Mouse (Mus musculus): ENCODE results near the gene Ctsk. TPM values are rescaled to one million over a fixed set of nuclear protein-coding genes. Genes with fewer than 3 reads are reported as not detected.
"Not testable (repeated sequence)": the region's sequence is repeated elsewhere in the genome, so short reads cannot be mapped to it uniquely, and the experiment has no call there.

Gene Ctsk
- total RNA-seq, 2 experiments from 2014 or later = 49.1 to 52.4 TPM

DNA sequence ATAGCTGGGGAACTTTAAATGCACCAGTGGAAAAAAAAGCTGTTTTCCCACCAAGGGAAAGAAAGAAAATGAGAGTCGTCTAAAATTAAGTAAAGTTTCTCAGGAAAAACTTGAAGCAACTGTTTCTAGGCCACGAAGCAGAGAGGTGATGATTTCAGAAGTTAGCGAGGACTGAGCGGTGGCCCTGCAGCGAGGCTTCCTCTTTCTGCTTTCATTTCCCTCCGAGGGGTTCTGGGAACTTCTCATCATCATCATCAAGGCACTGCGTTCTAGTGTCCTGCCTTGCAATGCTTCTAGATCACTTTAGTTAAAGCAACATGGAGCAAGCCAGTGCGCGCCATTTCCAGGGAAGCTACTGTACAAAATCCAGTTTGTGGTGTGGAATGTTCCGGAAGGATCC, 22.1 kb downstream of the Ctsk start:
- no peak for DNase-seq (ENCODE audit: low spot score in 2 of 2)

DNA sequence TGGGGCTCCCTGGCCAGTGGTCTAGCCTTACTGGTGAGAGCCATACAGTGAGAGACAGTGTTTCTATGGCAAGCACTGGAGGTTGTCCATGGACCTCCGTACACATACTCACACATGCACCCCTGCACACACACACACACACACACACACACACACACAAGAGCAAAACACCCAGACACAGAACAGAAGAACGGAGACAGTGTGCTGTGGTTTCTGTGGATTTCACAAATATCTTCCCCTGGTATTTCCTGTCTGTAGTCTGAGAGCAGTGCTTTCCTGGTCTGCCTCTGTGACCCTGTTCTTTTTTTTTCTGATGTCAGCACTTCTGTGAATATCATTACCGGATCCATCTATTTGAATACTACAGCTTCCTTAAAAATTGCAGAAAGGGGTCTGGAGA, 24.6 kb downstream of the Ctsk start:
- no peak for DNase-seq (ENCODE audit: low spot score in 2 of 2)

DNA sequence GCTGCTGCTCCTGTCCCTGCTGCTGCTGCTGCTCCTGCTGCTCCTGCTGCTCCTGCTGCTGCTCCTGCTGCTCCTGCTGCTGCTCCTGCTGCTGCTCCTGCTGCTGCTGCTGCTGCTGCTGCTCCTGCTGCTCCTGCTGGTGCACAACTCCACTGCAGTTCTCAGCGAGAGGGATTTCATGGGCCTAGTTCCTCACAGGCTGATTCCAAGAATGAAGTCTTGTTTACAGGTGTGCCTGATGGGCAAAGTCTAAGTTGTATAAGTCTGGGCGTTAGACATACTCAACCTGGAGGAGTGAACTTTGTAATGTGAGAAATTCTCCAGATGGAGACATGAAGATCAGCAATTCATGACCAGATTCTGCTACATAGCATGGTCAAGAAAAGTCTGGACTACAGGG, 25.6 kb downstream of the Ctsk start:
- no peak for DNase-seq (ENCODE audit: low spot score in 2 of 2)

DNA sequence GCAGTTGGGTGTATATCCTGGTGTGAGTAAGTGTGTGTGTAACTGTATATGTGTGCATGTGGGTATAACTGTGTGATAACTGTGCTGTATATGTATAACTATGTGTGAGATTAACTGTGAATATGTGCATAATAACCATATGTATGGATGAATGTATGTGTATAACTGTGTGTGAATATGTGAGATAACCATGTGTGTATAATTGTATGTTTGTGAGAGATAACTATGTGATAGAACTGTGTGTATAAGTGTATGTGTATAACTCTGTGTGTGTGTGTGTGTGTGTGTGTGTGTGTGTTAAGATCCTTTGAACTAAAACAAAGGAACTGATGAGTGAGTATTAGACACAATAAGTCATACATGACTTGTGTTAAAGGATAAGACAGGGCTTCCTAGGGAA, 27.1 kb downstream of the Ctsk start:
- no peak for DNase-seq (ENCODE audit: low spot score in 2 of 2)

DNA sequence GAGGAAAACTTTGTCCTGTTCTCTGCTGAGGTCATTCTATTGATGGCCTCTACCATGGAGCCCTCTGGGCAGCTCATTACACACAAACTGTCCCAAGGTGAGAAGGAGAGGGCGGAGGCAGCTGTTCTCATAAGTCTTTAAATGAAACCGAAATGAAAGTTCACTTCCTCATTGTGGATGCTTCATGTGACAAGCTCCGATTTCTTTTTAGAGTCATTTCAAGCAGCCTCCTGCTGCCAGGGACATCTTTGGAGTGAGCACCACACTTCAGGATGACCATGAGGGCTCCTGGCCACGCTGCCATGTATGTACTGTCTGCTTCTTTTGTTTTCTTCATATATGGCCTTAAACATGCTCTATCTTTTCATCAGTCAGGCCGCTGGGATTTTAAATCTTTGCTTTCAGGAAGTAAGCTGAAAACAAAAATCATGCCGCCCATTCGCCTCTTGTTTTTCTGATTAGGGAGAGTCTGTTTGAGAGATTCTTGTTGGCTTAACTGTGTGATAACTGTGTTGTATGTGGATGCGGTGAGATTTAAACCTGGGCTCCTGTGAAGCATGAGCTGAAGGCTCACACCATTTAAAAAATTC, 27.7 kb downstream of the Ctsk start, which contains the start of gene Ctss:
Gene Ctss, plus strand, starts transcription at position 165 of the 590 bp plus-strand sequence.
- DNase-seq (ENCODE audit: low spot score in 2 of 2) = no peak

DNA sequence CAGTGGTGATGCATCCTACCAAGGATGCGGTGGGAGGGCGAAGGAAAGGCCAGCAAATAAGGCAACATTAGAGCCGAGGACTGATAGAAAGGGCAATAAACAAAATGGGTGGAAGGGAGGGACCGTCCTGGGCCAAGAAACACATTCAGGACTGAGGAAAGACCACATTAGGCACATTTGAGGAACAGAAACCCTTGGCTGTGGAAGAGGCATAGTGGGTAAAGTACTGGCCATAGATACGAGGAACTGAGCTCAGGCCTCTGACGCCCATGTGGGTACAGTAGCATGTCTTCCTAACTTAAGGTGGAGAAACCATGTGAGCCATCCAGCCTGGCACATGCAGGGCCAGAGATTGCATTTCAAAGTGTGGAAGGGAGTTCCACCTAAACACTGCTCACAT, 30.8 kb downstream of the Ctsk start:
- no peak for DNase-seq (ENCODE audit: low spot score in 2 of 2)

DNA sequence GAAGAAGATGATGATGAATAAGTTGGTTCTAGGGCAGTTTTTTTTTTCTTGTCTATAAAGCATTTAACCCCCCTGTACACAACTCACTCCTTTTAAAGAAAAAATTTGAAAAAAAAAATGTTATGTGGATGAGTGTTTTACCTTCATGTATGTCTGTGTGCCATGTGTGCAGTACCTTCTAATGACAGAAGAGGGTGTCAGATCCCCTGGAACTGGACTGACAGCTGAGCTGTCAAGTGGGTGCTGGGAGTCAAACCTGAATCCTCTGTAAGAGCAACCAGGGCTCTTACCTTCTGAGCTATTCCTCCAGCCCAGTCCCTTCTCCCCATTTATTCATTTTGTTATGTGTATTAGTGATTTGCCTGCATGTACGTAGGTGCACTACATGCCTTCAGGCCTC, 32.0 kb downstream of the Ctsk start:
- no peak for DNase-seq (ENCODE audit: low spot score in 2 of 2)

DNA sequence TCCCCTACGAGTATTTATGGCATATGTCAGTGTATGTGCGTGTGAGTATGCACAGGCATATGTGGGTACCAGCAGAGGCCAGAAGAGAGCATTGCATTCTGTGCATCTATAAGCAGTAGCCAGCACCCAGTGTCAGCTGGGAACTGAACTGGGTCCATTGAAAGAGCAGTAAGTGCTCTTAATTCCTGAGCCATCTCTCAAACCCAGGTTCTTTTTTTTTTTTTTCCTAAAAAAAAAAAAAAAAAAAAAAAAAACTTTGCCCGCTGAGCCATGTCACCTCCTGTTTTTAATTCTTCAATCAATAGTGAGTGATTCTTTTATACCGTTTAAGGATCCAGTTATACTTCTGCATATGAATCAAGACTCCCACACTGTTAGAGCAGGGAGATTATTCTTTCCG, 34.3 kb downstream of the Ctsk start:
- no peak for DNase-seq (ENCODE audit: low spot score in 2 of 2)

DNA sequence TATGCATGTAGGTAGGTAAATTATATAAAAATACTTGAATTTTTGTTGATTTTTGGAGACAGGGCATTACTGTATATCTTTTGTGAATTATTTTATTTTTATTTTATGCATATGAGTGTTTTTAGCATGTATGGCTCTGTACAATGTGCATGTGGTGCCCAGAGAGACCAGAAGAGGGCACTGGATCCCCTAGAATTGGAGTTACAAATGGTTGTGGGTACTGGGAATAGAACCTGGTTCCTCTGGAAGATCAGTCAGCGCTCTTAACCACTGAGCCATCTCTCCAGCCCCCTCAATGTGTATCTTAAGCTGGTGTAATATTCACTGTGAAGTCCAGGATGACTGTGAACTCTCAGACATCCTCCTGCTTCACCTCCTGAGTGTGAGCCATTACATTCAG, 35.9 kb downstream of the Ctsk start:
- no peak for DNase-seq (ENCODE audit: low spot score in 2 of 2)

DNA sequence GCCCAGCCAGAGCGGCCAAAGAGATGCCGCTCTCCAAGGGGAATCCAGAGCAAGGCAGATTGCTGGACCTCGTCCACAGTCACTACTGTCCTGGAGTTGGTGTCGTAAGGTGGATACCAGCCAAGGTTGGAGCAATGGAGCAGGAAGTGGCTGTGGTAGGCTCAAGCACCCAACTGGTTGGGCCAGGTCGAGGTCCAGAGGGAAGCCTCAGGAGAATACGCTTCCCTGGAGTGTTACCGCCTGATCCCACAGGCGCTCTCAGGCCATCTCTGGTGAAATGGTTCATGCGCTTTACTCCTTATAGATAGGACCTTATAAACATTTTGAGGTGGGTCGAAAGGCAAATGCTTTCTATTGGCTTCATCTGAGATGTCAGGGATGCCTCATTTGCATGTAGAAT, 39.9 kb downstream of the Ctsk start:
- DNase-seq (ENCODE audit: low spot score in 2 of 2) = no peak

DNA sequence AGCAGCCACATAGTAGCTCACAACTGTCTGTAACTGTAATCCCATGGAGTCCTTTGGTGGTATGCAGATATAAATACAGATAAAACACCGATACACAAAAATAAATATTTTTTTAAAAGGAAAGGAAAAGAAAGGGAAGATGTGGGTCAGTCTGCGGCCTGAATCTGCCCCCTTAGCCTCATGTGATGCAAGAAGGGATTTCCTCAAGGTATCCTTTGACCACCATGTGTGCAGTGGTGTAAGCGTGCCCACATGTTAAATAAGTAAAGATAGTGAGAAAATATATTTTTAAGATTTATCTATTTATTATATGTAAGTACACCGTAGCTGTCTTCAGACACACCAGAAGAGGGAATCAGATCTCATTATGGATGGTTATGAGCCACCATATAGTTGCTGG, 40.8 kb downstream of the Ctsk start:
- no peak for DNase-seq (ENCODE audit: low spot score in 2 of 2)

DNA sequence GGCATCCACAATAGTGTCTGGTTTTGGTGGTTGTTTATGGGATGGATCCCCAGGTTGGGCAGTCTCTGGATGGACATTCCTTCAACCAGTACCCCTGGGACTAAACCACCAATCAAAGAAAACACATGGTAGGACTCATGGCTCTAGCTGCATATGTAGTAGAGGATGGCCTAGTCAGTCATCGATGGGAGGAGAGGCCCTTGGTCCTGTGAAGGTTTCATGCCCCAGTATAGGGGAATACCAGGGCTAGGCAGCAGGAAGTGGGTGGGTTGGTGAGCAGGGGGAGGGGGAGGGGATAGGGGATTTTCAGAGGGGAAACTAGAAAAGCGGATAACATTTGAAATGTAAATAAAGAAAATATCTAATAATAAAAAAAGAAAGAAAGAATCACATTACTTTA, 42.1 kb downstream of the Ctsk start:
- DNase-seq (ENCODE audit: low spot score in 2 of 2) = not testable (repeated sequence)

DNA sequence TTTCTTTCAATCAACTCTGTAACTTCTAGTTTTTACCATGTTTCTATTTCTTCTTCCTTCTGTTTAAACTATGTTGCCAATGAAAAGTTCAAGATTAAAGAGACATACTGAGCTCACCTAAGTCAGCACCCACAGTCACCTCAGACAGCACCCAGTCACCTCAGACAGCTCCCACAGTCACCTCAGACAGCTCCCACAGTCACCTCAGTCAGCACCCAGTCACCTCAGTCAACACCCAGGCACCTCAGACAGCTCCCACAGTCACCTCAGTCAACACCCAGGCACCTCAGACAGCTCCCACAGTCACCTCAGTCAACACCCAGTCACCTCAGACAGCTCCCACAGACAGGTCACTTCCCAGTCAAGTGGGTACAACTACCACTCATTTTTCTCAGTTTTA, 43.1 kb downstream of the Ctsk start:
- no peak for DNase-seq (ENCODE audit: low spot score in 2 of 2)

DNA sequence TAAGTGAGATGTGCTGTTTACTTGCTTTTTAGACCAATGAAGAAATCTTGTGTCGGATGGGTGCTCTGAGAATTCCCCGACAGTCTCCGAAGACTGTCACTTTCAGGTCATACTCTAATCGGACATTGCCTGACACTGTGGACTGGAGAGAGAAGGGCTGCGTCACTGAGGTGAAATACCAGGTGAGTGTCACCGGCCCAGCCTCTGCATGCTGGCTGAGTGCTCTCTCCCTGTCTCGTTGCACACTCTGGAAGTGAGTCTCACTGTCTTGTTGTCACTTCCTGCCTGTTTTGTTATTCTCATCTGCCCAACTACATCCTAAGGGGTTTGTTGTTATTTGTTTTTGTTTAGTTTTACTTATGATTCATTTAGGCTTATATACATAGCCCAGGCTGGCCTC, 43.9 kb downstream of the Ctsk start:
- no peak for DNase-seq (ENCODE audit: low spot score in 2 of 2)

DNA sequence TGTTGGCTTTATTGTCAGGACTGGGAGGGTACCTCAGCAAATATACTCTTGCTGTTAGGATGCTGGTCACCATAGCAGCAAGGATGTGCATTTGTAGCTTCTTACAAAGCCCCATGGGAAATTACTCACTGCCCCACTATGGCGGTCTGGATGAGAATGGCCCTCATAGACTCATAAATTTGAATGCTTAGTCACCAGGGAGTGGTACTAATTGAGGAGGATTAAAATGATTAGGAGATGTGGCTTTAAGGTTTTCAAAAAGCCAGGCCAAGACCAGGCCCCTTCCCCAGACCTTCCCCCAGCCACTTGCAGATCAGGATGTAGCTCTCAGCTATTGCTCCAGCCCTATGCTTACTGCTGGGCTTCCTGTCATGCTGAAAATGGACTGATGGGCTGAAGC, 51.1 kb downstream of the Ctsk start:
- no peak for DNase-seq (ENCODE audit: low spot score in 2 of 2)

DNA sequence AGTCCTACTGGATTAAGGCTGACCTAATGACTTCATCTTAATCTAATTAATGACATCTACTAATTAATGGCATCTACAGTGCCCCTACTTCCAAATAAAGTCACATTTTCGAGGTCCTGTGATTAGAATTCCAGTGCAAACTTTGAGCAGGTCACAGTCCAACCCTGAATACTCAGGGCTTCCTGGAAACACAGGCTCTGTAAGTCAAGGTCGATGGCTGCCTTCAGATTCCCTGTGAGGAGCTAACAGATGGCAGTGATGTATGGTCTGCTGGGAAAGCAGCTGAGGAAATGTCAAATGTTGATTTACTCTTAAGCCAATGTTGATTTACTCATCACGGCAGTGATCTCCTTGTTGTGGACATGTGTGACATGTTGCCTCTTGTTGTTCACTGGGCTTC, 54.9 kb downstream of the Ctsk start:
- DNase-seq (ENCODE audit: low spot score in 2 of 2) = no peak

Other genes with a start within 250 kb of the Ctsk start
- gene Bnipl, start 248.1 kb upstream of the Ctsk start, total RNA-seq (2021) = under 1 TPM; 0.16 to 0.29 TPM
- 10 to 100 TPM; 22.8 to 26.8 TPM for gene Mindy1, start 217.9 kb upstream of the Ctsk start, total RNA-seq (2021)
- 10 to 100 TPM; 68.7 to 78.2 TPM for gene Prune1, start 217.2 kb upstream of the Ctsk start, total RNA-seq (2021)
- gene Anxa9, start 192.1 kb upstream of the Ctsk start, total RNA-seq (2021) = 1 to 10 TPM in 1 of 2 experiments, under 1 TPM in 1; 0.57 to 1.1 TPM
- 10 to 100 TPM; 56.0 to 61.5 TPM for gene Cers2, start 184.5 kb upstream of the Ctsk start, total RNA-seq (2021)
- gene Setdb1, start 142.1 kb upstream of the Ctsk start, total RNA-seq (2021) = 10 to 100 TPM; 22.5 to 24.5 TPM
- gene 4930558C23Rik, start 96.4 kb upstream of the Ctsk start, total RNA-seq (2021) = not detected
- 10 to 100 TPM; 59.6 to 72.8 TPM for gene Arnt, start 64.9 kb upstream of the Ctsk start, total RNA-seq (2021)
- gene Ctss, start 27.5 kb downstream of the Ctsk start, total RNA-seq (2021) = 10 to 100 TPM; 10.1 to 10.7 TPM
- not detected for gene Hormad1, start 60.4 kb downstream of the Ctsk start, total RNA-seq (2021)
- gene Golph3l, start 89.7 kb downstream of the Ctsk start, total RNA-seq (2021) = 10 to 100 TPM; 21.1 to 21.7 TPM
- gene Ensa, start 125.7 kb downstream of the Ctsk start, total RNA-seq (2021) = 10 to 100 TPM; 74.3 to 79.9 TPM
- gene Mcl1, start 159.5 kb downstream of the Ctsk start, total RNA-seq (2021) = 100 to 1,000 TPM in 1 of 2 experiments, 10 to 100 TPM in 1; 90.6 to 107 TPM
- 10 to 100 TPM; 28.2 to 36.2 TPM for gene Adamtsl4, start 188.7 kb downstream of the Ctsk start, total RNA-seq (2021)
- gene Ecm1, start 240.3 kb downstream of the Ctsk start, total RNA-seq (2021) = 10 to 100 TPM; 32.4 to 35.5 TPM

Measured in gastrocnemius, postnatal 4 days (tissue).